Mouse (Mus musculus): ENCODE data around the gene Col6a5. TPM values are rescaled to one million over a fixed set of nuclear protein-coding genes. Genes with fewer than 3 reads are reported as not detected.
"Not testable (repeated sequence)": the region's sequence is repeated elsewhere in the genome, so short reads cannot be mapped to it uniquely, and the experiment has no call there.

The Col6a5 gene
- polyA plus RNA-seq, 1 experiment from 2014 or later = 0.05 TPM

DNA sequence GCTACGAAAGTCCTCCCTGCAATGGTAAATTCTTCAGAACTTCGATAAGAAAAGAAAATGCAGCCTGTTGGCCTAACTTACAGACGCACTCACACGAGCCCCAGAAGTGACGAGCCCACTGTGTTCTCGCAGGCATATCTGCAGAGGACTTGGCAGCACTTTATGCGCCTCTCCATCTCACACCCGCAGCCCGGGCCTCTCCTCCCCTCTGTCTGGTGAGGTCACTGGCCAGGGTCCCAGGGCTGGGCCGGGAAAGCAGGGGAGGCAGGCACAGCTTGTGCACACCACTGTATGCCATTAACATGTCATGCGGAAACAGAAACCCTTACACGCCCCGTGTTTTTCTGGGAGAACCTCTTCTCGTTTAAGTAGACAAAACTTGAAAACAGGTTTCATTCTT is 88.8 kb downstream of the Col6a5 start:
- Histone ChIP-seq H3K9ac (ENCODE audit: low read length) (no peak overlapping the region), H3K4me3 (ENCODE audit: control insufficient read depth in 1 of 2, insufficient read depth in 1 of 2, low read depth in 1 of 2, low read length in 2 of 2) (no peak overlapping the region), H3K4me2 (ENCODE audit: low read length) (no peak overlapping the region), H3K9me3 (ENCODE audit: control insufficient read depth, low read length) (no peaks in the 10 kb centered on the region), H3K27me3 (ENCODE audit: control insufficient read depth, insufficient read depth, low read length) (no peaks in the 10 kb centered on the region), H3K4me1 (ENCODE audit: control insufficient read depth in 2 of 2, insufficient read depth in 2 of 2, low read length in 2 of 2) (peaks cover 6 to 12% of the 10 kb centered on the region in 2 experiments), H3K27ac (replicated peaks in 1 of 2; ENCODE audit: control insufficient read depth in 1 of 2, insufficient read depth in 1 of 2, low read depth in 2 of 2, low read length in 2 of 2) (peak overlapping the region in 1 of 2 experiments; percentile 20; a peak in 1 of 4 replicates), H3K36me3 (ENCODE audit: control insufficient read depth, insufficient read depth, low read length) (no peaks in the 10 kb centered on the region)
- WGBS = 44% methylated on average over 14 of the region's 14 CpGs
- no peak; the same call in 1 of the 2 replicates for ATAC-seq (ENCODE audit: insufficient number of reproducible peaks, insufficient read depth, low FRiP score, low read depth)

- Histone ChIP-seq H3K9me3 (ENCODE audit: control insufficient read depth, low read length) (no peaks in the 10 kb centered on the region), H3K4me2 (ENCODE audit: low read length) (no peak overlapping the region), H3K9ac (ENCODE audit: low read length) (no peak overlapping the region), H3K27ac (replicated peaks in 1 of 2; ENCODE audit: control insufficient read depth in 1 of 2, insufficient read depth in 1 of 2, low read depth in 2 of 2, low read length in 2 of 2) (no peak overlapping the region), H3K27me3 (ENCODE audit: control insufficient read depth, insufficient read depth, low read length) (no peaks in the 10 kb centered on the region), H3K4me3 (ENCODE audit: control insufficient read depth in 1 of 2, insufficient read depth in 1 of 2, low read depth in 1 of 2, low read length in 2 of 2) (no peak overlapping the region), H3K4me1 (ENCODE audit: control insufficient read depth in 2 of 2, insufficient read depth in 2 of 2, low read length in 2 of 2) (no peaks in the 10 kb centered on the region), H3K36me3 (ENCODE audit: control insufficient read depth, insufficient read depth, low read length) (no peaks in the 10 kb centered on the region)
- WGBS = 8% methylated on average over 6 of the region's 6 CpGs
- ATAC-seq (ENCODE audit: insufficient number of reproducible peaks, insufficient read depth, low FRiP score, low read depth) = no peak
Observed at GRCm38 (mm10) chr9:105857773-105858172, 102.7 kb downstream of the Col6a5 start.

- Histone ChIP-seq H3K36me3 (ENCODE audit: control insufficient read depth, insufficient read depth, low read length) (no peaks in the 10 kb centered on the region), H3K4me3 (ENCODE audit: control insufficient read depth in 1 of 2, insufficient read depth in 1 of 2, low read depth in 1 of 2, low read length in 2 of 2) (no peak overlapping the region), H3K4me1 (ENCODE audit: control insufficient read depth in 2 of 2, insufficient read depth in 2 of 2, low read length in 2 of 2) (peaks cover 0 to 4% of the 10 kb centered on the region in 2 experiments; a peak in 1 of 4 replicates), H3K27ac (replicated peaks in 1 of 2; ENCODE audit: control insufficient read depth in 1 of 2, insufficient read depth in 1 of 2, low read depth in 2 of 2, low read length in 2 of 2) (no peak overlapping the region), H3K9ac (ENCODE audit: low read length) (no peak overlapping the region), H3K27me3 (ENCODE audit: control insufficient read depth, insufficient read depth, low read length) (no peaks in the 10 kb centered on the region), H3K9me3 (ENCODE audit: control insufficient read depth, low read length) (no peaks in the 10 kb centered on the region), H3K4me2 (ENCODE audit: low read length) (no peak overlapping the region)
- no peak for ATAC-seq (ENCODE audit: insufficient number of reproducible peaks, insufficient read depth, low FRiP score, low read depth)
- WGBS = 57% methylated on average over 1 of the region's 1 CpGs
Observed at GRCm38 (mm10) chr9:105852778-105853065, 107.7 kb downstream of the Col6a5 start.

GRCm38 (mm10) chr9:105852015-105852777 is 108.2 kb downstream of the Col6a5 start:
- Histone ChIP-seq H3K4me3 (ENCODE audit: control insufficient read depth in 1 of 2, insufficient read depth in 1 of 2, low read depth in 1 of 2, low read length in 2 of 2) (no peak overlapping the region), H3K36me3 (ENCODE audit: control insufficient read depth, insufficient read depth, low read length) (no peaks in the 10 kb centered on the region), H3K9me3 (ENCODE audit: control insufficient read depth, low read length) (no peaks in the 10 kb centered on the region), H3K27ac (replicated peaks in 1 of 2; ENCODE audit: control insufficient read depth in 1 of 2, insufficient read depth in 1 of 2, low read depth in 2 of 2, low read length in 2 of 2) (no peak overlapping the region), H3K27me3 (ENCODE audit: control insufficient read depth, insufficient read depth, low read length) (no peaks in the 10 kb centered on the region), H3K4me2 (ENCODE audit: low read length) (no peak overlapping the region), H3K4me1 (ENCODE audit: control insufficient read depth in 2 of 2, insufficient read depth in 2 of 2, low read length in 2 of 2) (peaks cover 0 to 4% of the 10 kb centered on the region in 2 experiments; a peak in 1 of 4 replicates), H3K9ac (ENCODE audit: low read length) (no peak overlapping the region)
- ATAC-seq (ENCODE audit: insufficient number of reproducible peaks, insufficient read depth, low FRiP score, low read depth) = no peak
- 70% methylated on average over 14 of the region's 14 CpGs for WGBS

DNA sequence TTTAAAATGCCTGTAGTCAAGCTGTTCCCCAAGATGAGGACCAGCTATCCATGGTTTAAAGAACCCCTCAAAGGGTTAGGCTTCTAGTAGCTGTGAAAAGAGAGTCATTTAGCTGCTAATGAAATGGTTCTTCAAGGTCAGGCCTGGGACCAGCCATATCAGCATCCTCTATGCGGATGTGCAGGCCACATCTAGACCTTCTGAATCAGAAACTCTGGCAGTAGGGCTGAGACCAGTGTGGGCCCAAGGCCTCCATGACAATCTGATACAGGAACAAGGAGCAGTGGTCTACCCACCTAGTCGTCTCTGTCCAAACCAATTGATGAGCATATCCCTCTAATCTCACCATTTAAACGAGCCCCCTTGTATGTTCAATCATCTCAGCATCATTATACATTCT is 109.4 kb downstream of the Col6a5 start:
- no peaks in the 10 kb centered on the region for H3K27me3 ChIP-seq (ENCODE audit: control insufficient read depth, insufficient read depth, low read length)
- H3K4me1 ChIP-seq (ENCODE audit: control insufficient read depth in 2 of 2, insufficient read depth in 2 of 2, low read length in 2 of 2) = peaks cover 0 to 4% of the 10 kb centered on the region in 2 experiments; a peak in 1 of 4 replicates
- ATAC-seq (ENCODE audit: insufficient number of reproducible peaks, insufficient read depth, low FRiP score, low read depth) = no peak
- H3K9me3 ChIP-seq (ENCODE audit: control insufficient read depth, low read length) = 0 out of 2 replicates have a peak, but pooled peaks cover 3% of the 10 kb centered on the region
- 81% methylated on average over 3 of the region's 3 CpGs for WGBS
- H3K9ac ChIP-seq (ENCODE audit: low read length) = no peak overlapping the region
- no peak overlapping the region for H3K27ac ChIP-seq (replicated peaks in 1 of 2; ENCODE audit: control insufficient read depth in 1 of 2, insufficient read depth in 1 of 2, low read depth in 2 of 2, low read length in 2 of 2)
- no peak overlapping the region for H3K4me2 ChIP-seq (ENCODE audit: low read length)
- no peak overlapping the region for H3K4me3 ChIP-seq (ENCODE audit: control insufficient read depth in 1 of 2, insufficient read depth in 1 of 2, low read depth in 1 of 2, low read length in 2 of 2)
- no peaks in the 10 kb centered on the region for H3K36me3 ChIP-seq (ENCODE audit: control insufficient read depth, insufficient read depth, low read length)

DNA sequence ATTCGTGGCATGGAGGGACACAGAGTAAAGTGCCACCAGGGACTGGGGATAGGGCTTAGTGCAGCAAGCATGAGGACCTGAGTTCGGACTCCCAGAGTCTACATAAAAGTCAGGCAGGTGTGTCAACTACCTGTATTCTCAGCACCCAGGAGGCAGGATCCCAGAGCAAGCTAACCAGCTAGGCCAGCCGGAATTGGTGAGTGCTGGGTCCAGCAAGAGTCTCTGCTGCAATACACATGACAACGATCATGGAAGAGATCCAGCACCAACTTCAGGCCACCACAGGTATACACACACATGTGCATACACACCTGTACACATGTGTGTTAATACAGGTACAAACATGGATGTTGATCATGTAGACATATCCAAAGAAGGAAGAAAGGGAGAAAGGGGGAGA is 112.0 kb downstream of the Col6a5 start:
- Histone ChIP-seq H3K4me2 (ENCODE audit: low read length) (no peak overlapping the region), H3K27me3 (ENCODE audit: control insufficient read depth, insufficient read depth, low read length) (no peaks in the 10 kb centered on the region), H3K9ac (ENCODE audit: low read length) (no peak overlapping the region), H3K4me1 (ENCODE audit: control insufficient read depth in 2 of 2, insufficient read depth in 2 of 2, low read length in 2 of 2) (peaks cover 0 to 4% of the 10 kb centered on the region in 2 experiments; a peak in 1 of 4 replicates), H3K9me3 (ENCODE audit: control insufficient read depth, low read length) (0 out of 2 replicates have a peak, but pooled peaks cover 3% of the 10 kb centered on the region), H3K4me3 (ENCODE audit: control insufficient read depth in 1 of 2, insufficient read depth in 1 of 2, low read depth in 1 of 2, low read length in 2 of 2) (no peak overlapping the region), H3K27ac (replicated peaks in 1 of 2; ENCODE audit: control insufficient read depth in 1 of 2, insufficient read depth in 1 of 2, low read depth in 2 of 2, low read length in 2 of 2) (no peak overlapping the region), H3K36me3 (ENCODE audit: control insufficient read depth, insufficient read depth, low read length) (no peaks in the 10 kb centered on the region)
- ATAC-seq (ENCODE audit: insufficient number of reproducible peaks, insufficient read depth, low FRiP score, low read depth) = no peak
- 73% methylated on average over 4 of the region's 4 CpGs for WGBS

GRCm38 (mm10) chr9:105847261-105847660 is 113.2 kb downstream of the Col6a5 start:
- H3K36me3 ChIP-seq (ENCODE audit: control insufficient read depth, insufficient read depth, low read length) = no peaks in the 10 kb centered on the region
- no peak overlapping the region for H3K4me2 ChIP-seq (ENCODE audit: low read length)
- no peak overlapping the region for H3K9ac ChIP-seq (ENCODE audit: low read length)
- H3K4me1 ChIP-seq (ENCODE audit: control insufficient read depth in 2 of 2, insufficient read depth in 2 of 2, low read length in 2 of 2) = peaks cover 0 to 4% of the 10 kb centered on the region in 2 experiments; a peak in 1 of 4 replicates
- no peak overlapping the region for H3K27ac ChIP-seq (replicated peaks in 1 of 2; ENCODE audit: control insufficient read depth in 1 of 2, insufficient read depth in 1 of 2, low read depth in 2 of 2, low read length in 2 of 2)
- 67% methylated on average over 5 of the region's 5 CpGs for WGBS
- no peaks in the 10 kb centered on the region for H3K27me3 ChIP-seq (ENCODE audit: control insufficient read depth, insufficient read depth, low read length)
- 0 out of 2 replicates have a peak, but pooled peaks cover 3% of the 10 kb centered on the region for H3K9me3 ChIP-seq (ENCODE audit: control insufficient read depth, low read length)
- no peak for ATAC-seq (ENCODE audit: insufficient number of reproducible peaks, insufficient read depth, low FRiP score, low read depth)
- H3K4me3 ChIP-seq (ENCODE audit: control insufficient read depth in 1 of 2, insufficient read depth in 1 of 2, low read depth in 1 of 2, low read length in 2 of 2) = no peak overlapping the region

DNA sequence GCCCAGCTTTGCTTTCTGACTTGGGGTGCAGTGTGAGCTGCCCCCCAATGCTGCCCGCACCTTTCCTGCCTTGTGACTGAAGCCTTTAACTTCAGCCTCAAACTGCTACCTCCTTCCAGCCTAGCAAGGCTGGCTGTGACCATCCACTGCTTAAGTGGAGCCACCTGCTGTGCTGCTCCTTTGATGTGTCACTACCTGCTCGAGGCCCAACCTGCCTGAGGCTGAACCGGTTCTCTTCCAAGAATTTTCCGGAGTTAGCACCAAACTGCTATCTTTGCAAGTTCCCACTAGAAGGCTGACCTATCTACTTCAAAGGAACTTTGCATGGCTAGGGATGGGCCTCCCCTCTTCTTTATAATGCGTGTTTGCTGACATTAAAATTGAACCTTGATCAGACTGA is 119.1 kb downstream of the Col6a5 start:
- H3K27ac ChIP-seq (replicated peaks in 1 of 2; ENCODE audit: control insufficient read depth in 1 of 2, insufficient read depth in 1 of 2, low read depth in 2 of 2, low read length in 2 of 2); H3K27me3 ChIP-seq (ENCODE audit: control insufficient read depth, insufficient read depth, low read length); H3K4me3 ChIP-seq (ENCODE audit: control insufficient read depth in 1 of 2, insufficient read depth in 1 of 2, low read depth in 1 of 2, low read length in 2 of 2); ATAC-seq (ENCODE audit: insufficient number of reproducible peaks, insufficient read depth, low FRiP score, low read depth); H3K9ac ChIP-seq (ENCODE audit: low read length); H3K36me3 ChIP-seq (ENCODE audit: control insufficient read depth, insufficient read depth, low read length); H3K9me3 ChIP-seq (ENCODE audit: control insufficient read depth, low read length); H3K4me2 ChIP-seq (ENCODE audit: low read length); H3K4me1 ChIP-seq (ENCODE audit: control insufficient read depth in 2 of 2, insufficient read depth in 2 of 2, low read length in 2 of 2): not testable (repeated sequence)
- 52% methylated on average over 5 of the region's 5 CpGs for WGBS

Measured in heart, embryonic 14.5 days (tissue).